Mouse (Mus musculus): ENCODE results near the gene Syce2.

The Syce2 gene

DNA sequence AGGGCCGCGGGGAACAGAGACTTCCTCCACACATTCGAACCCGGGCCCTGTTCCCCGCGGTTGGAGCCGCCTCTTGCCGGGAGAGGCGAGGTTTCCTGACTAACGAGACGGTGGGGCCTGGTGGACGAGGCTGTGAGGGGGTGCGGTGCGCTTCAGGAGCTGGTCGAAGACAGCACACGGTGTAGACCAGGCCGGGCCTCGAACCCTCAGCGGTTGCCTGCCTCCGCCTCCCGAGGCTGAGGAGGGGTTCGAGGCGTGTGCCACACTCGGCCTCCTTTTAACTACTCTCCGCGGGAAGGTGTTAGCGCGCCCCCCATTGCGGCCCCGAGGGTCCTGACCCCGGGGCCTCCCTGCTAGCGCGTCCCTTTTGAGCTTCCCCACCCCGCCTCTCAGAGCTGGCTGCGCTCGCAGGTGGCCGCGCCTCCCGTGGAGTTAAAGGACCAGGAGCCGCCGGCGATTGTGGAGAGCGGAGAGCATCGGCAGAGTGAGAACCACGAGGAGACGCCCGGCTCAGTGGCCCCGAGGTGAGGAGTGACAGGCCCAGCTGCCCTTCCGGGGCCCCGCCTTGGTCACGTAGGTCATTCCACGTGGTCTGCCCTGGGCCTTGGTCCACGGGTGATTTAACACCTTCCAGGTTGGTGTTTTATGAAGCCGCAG, 526 bp downstream of the Syce2 start:
- CTCF ChIA-PET, result interaction anchor here in 3 of 4 experiments (0.9 to 2.7 kb wide), 13 partner anchors 9 to 169 kb away, joined by 3 to 18 read pairs (median 5); partner anchors contain the start of genes Farsa (in 1 of the 3), Gcdh (in 1 of the 3), Klf1 (in 1 of the 3) and Rad23a (in 1 of the 3)
- POLR2A ChIA-PET, result interaction anchor here (0.7 to 23.0 kb wide), 47 partner anchors 8 to 426 kb away, joined by 3 to 705 read pairs (median 5); partner anchors contain the start of genes Calr (in 4 of the 4), Farsa (in 4 of the 4), Gcdh (in 3 of the 4) and Rad23a (in 3 of the 4)

DNA sequence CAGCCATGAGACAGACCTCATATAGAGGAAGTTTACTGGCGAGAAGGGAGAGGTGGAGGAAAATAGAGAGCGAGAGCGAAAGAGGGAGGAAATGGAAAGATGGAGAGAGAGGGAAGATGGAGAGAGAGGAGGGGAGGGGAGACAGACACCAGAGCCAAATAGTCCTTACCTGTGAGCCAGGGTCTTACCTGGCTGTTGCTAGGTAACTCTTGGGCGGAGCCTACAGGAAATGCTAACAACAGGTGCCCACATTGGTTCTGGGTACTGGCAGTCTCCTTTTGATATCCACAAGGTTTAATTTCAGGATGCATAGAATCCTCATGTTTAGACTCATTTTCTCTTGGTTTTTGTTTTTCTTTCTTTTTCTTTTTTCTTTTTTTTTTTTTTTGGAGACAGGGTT, 1.1 kb downstream of the Syce2 start:
- ChIA-PET POLR2A (interaction anchor here (0.7 to 23.0 kb wide), 25 partner anchors 9 to 198 kb away, joined by 3 to 705 read pairs (median 11); partner anchors contain the start of genes Calr (in 3 of the 4), Farsa (in 2 of the 4), Gadd45gip1 (in 2 of the 4) and Gcdh (in 2 of the 4)), CTCF (interaction anchor here in 3 of 4 experiments (1.3 to 2.7 kb wide), 6 partner anchors 10 to 57 kb away, joined by 5 to 18 read pairs (median 7); partner anchors contain the start of genes Gcdh (in 1 of the 3) and Klf1 (in 1 of the 3))

DNA sequence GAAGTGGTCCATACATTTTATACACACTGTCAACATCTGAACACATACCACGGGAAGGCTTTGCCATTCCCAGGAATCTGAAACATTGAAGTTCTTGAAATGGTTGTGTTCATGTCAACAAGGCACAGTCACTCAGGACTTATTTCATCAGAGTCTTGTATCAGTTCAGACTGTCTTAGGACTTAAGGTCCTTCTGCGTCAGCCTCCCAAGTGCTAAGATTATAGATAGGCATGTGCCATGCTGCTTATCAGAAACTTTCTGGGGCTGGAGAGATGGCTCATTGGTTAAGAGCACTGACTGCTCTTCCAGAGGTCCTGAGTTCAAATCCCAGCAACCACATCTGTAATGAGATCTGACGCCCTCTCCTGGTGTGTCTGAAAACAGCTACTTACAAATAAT, 2.4 kb downstream of the Syce2 start:
- POLR2A ChIA-PET, result interaction anchor here in 2 of 4 experiments (1.0 to 23.0 kb wide), 8 partner anchors 9 to 41 kb away, joined by 3 to 705 read pairs (median 5); partner anchors contain the start of genes Calr (in 2 of the 2), Gadd45gip1 (in 2 of the 2), Rad23a (in 2 of the 2) and Gcdh (in 1 of the 2)
- CTCF ChIA-PET, result no interaction called here

DNA sequence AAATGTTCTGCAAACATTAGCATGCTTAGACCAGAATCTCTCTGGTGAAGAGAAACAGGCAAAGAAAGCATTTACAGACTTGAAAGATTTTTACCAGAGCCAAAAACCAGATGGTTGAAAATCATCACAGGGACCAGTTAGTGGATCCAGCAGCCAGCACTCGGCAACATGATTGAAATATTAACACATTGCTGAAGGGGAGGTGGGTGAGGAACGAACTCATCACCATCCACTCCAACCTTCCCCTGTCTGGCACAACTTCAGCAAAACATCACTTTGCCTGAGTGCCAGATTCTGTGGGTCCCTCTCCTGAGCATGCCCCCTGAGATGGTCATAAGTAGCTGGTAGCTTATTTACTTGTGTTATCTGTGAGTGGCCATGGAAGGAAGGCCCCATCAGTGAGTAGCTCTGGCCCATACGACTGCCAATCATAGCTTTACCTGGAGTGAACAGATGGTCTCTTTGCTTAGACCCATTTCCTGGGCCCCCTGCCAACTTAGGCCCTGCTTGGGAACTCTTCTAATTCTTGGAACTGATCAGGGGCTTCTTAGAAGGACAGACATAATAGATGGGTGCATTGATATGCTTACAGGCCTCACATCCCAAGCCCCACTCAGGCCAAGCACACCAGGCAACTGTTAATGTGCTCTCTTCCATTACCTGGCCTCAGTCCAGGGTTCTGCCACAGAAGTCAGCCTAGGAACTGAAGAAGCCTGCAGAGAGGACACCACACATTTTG, 5.6 kb downstream of the Syce2 start:
- CTCF ChIA-PET, result interaction anchor here in 2 of 4 experiments (0.7 to 1.5 kb wide), 4 partner anchors 26 to 168 kb away, joined by 3 to 6 read pairs (median 3); no protein-coding TSS in a partner anchor
- POLR2A ChIA-PET, result interaction anchor here (0.7 to 3.2 kb wide), 24 partner anchors 12 to 194 kb away, joined by 3 to 12 read pairs (median 4); partner anchors contain the start of genes Calr (in 3 of the 4), Dhps (in 1 of the 4), Dnase2a (in 1 of the 4) and Farsa (in 1 of the 4)

DNA sequence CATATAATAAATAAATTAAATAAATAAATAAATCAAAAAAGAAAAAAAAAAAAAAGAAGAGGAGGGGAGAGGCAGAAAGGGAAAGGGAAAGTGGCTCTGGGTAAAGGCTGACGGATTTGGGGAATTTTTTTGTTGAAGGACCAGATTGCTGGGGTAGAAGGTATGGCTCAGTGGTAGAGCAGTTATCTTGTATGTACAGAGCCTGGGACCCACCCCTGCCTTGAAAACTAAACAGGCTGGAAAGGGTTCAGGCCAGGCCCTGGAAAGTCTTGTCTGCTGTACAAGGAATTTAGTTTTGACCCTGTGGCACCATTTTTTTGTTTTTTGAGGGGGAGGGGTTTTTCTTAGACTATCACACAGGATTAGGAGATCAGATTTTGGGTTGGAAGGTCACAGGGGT, 7.0 kb downstream of the Syce2 start:
- CTCF ChIA-PET, result interaction anchor here in 1 of 4 experiments (1.5 kb wide), 1 partner anchor 24 kb away, joined by 6 read pairs; no protein-coding TSS in a partner anchor
- POLR2A ChIA-PET, result interaction anchor here (0.6 to 3.2 kb wide), 11 partner anchors 9 to 1281 kb away, joined by 3 to 12 read pairs (median 4); partner anchors contain the start of genes Farsa (in 1 of the 4), Gcdh (in 1 of the 4) and Klf1 (in 1 of the 4)

DNA sequence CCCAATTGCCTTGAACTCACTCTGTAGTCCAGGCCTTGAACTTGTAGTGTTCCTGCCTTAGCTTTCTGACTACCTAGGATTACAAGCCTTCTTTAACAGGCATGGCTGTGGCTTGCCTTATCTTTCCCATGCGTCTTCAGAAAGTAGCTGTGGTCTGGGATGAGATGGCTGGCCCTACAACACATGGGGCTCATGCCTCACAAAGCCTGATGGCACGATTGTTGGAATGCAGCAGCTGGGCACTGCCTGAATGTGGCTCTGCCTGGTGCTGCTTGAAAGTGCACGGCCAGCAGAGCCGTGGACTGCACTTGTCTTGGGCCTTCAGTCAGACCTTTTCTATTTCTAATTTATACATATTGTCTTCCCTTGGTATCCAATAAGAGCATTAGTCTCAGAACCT, 12.8 kb downstream of the Syce2 start:
- CTCF ChIA-PET, result interaction anchor here in 1 of 4 experiments (1.4 kb wide), 1 partner anchor 18 kb away, joined by 3 read pairs; no protein-coding TSS in a partner anchor
- POLR2A ChIA-PET, result interaction anchor here in 2 of 4 experiments (0.9 to 5.6 kb wide), 8 partner anchors 8 to 38 kb away, joined by 3 to 46 read pairs (median 20); partner anchors contain the start of genes Gcdh (in 2 of the 2), Calr (in 1 of the 2), Farsa (in 1 of the 2) and Syce2 (in 1 of the 2)

DNA sequence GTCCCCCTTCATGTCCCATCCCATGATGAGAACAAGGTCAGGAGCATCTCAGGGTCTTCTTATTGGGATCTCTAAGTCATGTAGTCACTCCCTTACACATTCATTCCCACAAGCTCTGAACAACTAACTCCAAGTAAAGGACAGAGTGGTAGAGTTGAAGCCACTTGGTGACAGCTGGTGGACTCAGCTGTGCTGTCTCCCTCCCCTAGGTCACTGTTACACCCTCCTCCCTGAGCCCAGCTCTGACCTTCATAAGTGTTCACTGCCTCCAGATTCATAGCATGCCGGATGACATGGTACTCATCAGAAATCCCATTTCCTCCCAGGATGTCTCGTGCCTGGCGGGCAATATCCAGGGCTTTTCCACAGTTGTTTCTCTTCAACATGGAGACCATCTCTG, 16.4 kb downstream of the Syce2 start:
- ChIA-PET CTCF (interaction anchor here in 2 of 4 experiments (0.6 to 1.8 kb wide), 2 partner anchors 40 to 78 kb away, joined by 5 read pairs; no protein-coding TSS in a partner anchor), POLR2A (interaction anchor here in 2 of 4 experiments (1.0 to 4.1 kb wide), 4 partner anchors 9 to 16 kb away, joined by 3 to 19 read pairs (median 4); partner anchors contain the start of genes Klf1 (in 1 of the 2) and Syce2 (in 1 of the 2))

DNA sequence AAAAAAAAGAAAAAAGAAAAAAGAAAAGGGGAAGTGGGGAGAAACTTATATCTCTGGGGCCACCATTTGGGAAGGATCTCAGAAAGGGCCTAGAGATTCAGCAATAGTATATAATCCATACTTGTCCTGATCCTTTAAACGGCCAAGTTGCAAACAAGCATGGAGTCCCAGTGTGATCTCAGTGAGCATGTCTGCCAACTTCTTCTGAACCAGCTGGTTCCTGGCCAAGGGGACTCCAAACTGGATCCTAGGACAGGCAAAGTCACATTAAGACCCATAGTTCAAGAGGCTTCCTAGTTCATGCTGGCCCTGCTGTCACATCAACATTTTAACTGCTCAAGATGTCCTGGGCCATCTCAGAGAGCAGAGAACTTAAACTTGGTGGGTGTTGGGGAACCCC, 17.2 kb downstream of the Syce2 start:
- POLR2A ChIA-PET, result interaction anchor here in 2 of 4 experiments (0.8 to 6.5 kb wide), 8 partner anchors 9 to 55 kb away, joined by 3 to 115 read pairs (median 4); partner anchors contain the start of genes Klf1 (in 2 of the 2) and Syce2 (in 1 of the 2)
- CTCF ChIA-PET, result interaction anchor here in 3 of 4 experiments (0.5 to 1.8 kb wide), 4 partner anchors 26 to 152 kb away, joined by 3 to 5 read pairs (median 4); no protein-coding TSS in a partner anchor

DNA sequence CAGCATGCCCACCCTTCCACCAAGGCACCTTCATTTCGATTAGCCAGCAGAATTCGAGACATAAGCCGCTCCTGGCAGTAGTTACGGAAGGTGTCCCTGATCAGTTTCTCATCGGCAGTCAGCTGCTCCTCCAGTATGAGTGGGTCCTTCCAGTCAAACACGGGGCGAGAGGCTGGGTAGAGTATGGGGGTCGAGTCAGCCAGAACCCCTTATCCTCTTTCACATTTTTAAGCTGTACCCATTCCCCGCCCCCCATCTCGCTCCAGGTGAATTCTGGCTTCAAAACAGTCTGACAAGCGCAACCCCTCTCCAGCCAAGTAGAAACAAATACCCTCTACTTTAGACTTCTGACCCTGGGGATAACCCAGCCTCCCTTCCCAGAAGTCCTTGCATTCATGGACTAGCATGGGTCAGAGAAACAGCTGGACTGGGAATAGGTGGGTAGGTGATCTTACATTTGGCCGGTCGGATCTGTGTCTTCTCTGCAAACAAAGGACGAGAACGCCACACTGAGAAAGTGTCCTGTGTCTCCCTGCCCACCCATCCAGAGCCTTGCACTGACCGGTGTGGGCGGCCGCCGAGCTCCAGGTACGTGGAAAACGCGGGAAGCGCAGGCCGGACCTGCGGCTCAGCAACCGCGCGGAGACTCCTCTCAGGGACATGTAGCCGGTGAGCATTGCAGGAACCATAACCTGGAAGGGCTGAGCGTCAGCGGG, 21.2 kb downstream of the Syce2 start:
- CTCF ChIA-PET, result interaction anchor here (0.5 to 3.3 kb wide), 24 partner anchors 10 to 504 kb away, joined by 3 to 54 read pairs (median 4); partner anchors contain the start of genes Dnase2a (in 1 of the 4), Klf1 (in 1 of the 4), Lyl1 (in 1 of the 4) and Nacc1 (in 1 of the 4)
- POLR2A ChIA-PET, result interaction anchor here (0.5 to 6.5 kb wide), 81 partner anchors 10 to 788 kb away, joined by 3 to 121 read pairs (median 5); partner anchors contain the start of genes Calr (in 3 of the 4), Dnase2a (in 3 of the 4), Syce2 (in 3 of the 4) and Farsa (in 2 of the 4)

DNA sequence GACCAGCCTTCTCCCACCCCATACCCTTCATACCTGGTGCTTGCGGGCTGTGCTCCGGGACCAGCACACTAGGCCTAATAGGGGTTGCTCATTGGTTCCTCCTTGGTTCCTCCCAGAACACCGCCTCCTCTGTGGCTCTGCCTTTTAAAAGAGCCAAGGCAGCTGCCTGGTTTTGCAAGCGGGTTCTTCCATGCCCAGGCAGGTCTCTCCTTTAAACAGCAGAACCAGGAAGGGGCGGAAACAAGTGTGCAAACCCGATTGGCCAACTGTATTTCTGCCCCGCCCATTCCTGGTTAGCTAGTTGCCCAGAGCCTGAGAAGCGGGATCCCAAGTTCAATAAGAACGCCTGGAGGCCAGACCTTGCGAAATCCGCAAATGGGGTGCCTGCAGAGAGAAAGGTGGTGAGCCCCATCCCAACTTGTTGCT, 21.8 kb downstream of the Syce2 start, which contains the start of gene Gcdh:
Gcdh (minus strand) TSS at position 213 of the 426 bp plus-strand sequence.
- POLR2A ChIA-PET, result interaction anchor here (0.5 to 6.5 kb wide), 85 partner anchors 9 to 789 kb away, joined by 3 to 121 read pairs (median 5); partner anchors contain the start of genes Calr (in 3 of the 4), Dnase2a (in 3 of the 4), Syce2 (in 3 of the 4) and Farsa (in 2 of the 4)
- CTCF ChIA-PET, result interaction anchor here (0.5 to 3.3 kb wide), 28 partner anchors 9 to 503 kb away, joined by 3 to 54 read pairs (median 4); partner anchors contain the start of genes Dnase2a (in 1 of the 4), Klf1 (in 1 of the 4), Lyl1 (in 1 of the 4) and Nacc1 (in 1 of the 4)

DNA sequence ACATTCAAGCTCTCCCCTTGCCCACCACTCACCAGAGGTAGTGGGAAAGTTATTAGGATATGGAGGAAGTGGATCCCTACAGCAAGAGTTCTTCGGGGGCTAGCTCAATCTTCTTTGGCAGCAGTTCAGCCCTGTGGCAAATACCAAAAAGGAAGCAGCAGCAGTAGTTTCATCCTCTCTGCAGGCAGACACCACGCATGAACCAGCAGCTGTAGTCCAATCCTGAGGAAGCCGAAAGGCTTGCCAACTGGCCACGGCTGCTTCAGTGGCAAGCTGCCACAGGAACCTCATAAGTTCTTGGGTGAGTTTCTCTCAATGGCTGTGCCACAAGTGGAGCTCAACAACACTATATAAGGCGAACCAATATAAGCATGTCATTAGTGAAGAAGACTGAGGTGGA, 24.1 kb downstream of the Syce2 start:
- ChIA-PET POLR2A (interaction anchor here in 3 of 4 experiments (0.6 to 6.5 kb wide), 15 partner anchors 8 to 557 kb away, joined by 3 to 115 read pairs (median 3); partner anchors contain the start of genes Calr (in 2 of the 3), Dnase2a (in 2 of the 3), Klf1 (in 1 of the 3) and Syce2 (in 1 of the 3)), CTCF (interaction anchor here in 1 of 4 experiments (0.7 kb wide), 1 partner anchor 14 kb away, joined by 3 read pairs; no protein-coding TSS in a partner anchor)

DNA sequence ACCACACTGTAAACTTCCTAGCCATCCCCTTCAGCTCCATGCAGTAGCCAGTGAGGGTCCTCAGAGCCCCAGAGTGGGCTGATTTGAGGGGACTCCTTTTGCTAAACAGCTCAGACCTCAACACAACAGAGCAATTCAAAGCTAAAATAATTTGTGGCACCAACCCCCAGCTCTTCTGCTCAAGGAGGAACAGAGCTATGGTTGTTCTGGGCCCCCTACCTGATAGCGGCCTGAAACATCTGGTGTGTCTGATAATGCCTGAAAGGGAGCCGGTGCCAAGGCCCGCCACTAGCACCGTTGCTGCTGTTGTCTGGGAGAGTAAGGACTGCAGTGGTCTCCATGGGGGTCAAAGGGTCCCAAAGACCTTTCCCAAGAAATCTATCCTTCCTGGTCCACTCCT, 29.2 kb downstream of the Syce2 start:
- CTCF ChIA-PET, result interaction anchor here in 1 of 4 experiments (0.6 to 1.0 kb wide), 3 partner anchors 12 to 253 kb away, joined by 3 to 4 read pairs (median 3); no protein-coding TSS in a partner anchor
- POLR2A ChIA-PET, result interaction anchor here in 3 of 4 experiments (0.6 to 5.3 kb wide), 14 partner anchors 9 to 171 kb away, joined by 3 to 72 read pairs (median 3); partner anchors contain the start of genes Calr (in 1 of the 3), Dhps (in 1 of the 3) and Farsa (in 1 of the 3)

DNA sequence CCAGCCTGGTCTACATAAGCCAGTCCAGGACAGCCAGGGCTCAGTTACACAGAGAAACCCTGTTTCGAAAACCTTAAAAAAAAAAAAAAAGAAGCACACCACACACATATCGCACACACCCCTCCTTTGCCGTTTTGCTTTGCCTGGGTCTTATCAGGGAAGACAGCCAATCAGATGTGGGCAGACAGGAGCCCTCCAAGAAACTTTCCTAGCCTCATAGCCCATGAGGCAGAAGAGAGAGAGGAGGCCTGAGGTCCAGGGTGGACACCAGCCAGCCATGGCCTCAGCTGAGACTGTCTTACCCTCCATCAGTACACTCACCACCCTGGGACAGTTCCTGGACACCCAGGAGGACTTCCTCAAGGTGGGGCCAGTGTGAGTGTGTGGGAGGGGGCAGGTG, 29.8 kb downstream of the Syce2 start, which contains the start of gene Klf1:
Klf1 (plus strand) TSS at position 177 of the 400 bp plus-strand sequence.
- ChIA-PET POLR2A (interaction anchor here in 3 of 4 experiments (0.5 to 6.7 kb wide), 32 partner anchors 9 to 245 kb away, joined by 3 to 200 read pairs (median 14); partner anchors contain the start of genes Calr (in 2 of the 3), Gcdh (in 2 of the 3), Syce2 (in 2 of the 3) and Dhps (in 1 of the 3)), CTCF (interaction anchor here in 3 of 4 experiments (1.2 to 3.5 kb wide), 9 partner anchors 8 to 316 kb away, joined by 3 to 54 read pairs (median 12); partner anchors contain the start of genes Gcdh (in 2 of the 3) and Syce2 (in 1 of the 3))

DNA sequence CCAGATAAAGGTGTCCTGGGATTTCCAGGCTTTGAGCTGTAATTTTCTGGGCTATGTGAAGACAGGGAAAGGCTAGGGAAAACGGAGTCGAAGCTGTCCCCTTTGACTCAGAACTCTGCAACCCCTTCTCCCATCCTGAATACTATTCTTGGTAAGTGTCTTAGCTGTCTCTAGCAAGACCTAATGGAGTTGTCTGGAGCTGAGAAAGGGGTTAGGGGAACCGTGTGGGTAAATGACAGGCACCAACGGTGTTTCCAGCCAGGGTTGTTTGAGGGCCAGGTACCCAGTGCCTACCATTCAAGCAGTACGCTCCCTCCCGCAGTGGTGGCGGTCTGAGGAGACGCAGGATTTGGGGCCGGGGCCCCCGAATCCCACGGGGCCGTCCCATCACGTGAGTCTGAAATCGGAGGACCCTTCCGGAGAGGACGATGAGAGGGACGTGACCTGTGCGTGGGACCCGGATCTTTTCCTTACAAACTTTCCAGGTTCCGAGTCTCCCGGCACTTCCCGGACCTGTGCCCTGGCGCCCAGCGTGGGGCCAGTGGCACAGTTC, 30.5 kb downstream of the Syce2 start:
- POLR2A ChIA-PET, result interaction anchor here (0.5 to 6.7 kb wide), 100 partner anchors 9 to 570 kb away, joined by 3 to 200 read pairs (median 7); partner anchors contain the start of genes Gcdh (in 4 of the 4), Calr (in 3 of the 4), Rad23a (in 3 of the 4) and Dhps (in 2 of the 4)
- CTCF ChIA-PET, result interaction anchor here (0.6 to 3.5 kb wide), 73 partner anchors 9 to 366 kb away, joined by 3 to 54 read pairs (median 5); partner anchors contain the start of genes Farsa (in 3 of the 4), Gcdh (in 3 of the 4), Syce2 (in 3 of the 4) and Calr (in 2 of the 4)

Data from embryonic stem cell, embryonic (primary cell).